Mouse (Mus musculus) heart, postnatal 0 days (tissue): ENCODE data around the gene Itfg1. TPM values are rescaled to one million over a fixed set of nuclear protein-coding genes. Genes with fewer than 3 reads are reported as not detected.

Source experiments
- ATAC-seq: fragments of 200-750 bp; cut with Nextera tagmentation; 2 replicates; pipeline ENCODE4 v1.8.0; 2017; ENCODE audit warnings: low read depth, moderate number of reproducible peaks, moderate library complexity; ENCODE audit not compliant: insufficient read depth
- DNase-seq: peaks from one replicate; pipeline ENCODE4 v3.0.0-alpha.2; 2016; ENCODE audit warnings: low spot score
- H3K27ac ChIP-seq: fragments of 300-500 bp; sonication (generic); 2 replicates; pipeline ENCODE4 v1.5.1; 2014; ENCODE audit warnings: low read depth, mild to moderate bottlenecking
- H3K27me3 ChIP-seq: fragments of 300-500 bp; sonication (generic); 2 replicates; pipeline ENCODE4 v1.6.1; 2014; ENCODE audit warnings: low read length, mixed read lengths; ENCODE audit not compliant: control insufficient read depth, insufficient read depth
- H3K36me3 ChIP-seq: fragments of 300-500 bp; sonication (generic); replicated peaks from 2 replicates; pipeline ENCODE4 v1.6.1; 2014; ENCODE audit warnings: low read length, mixed read lengths; ENCODE audit not compliant: control insufficient read depth, insufficient read depth
- H3K4me1 ChIP-seq: fragments of 300-500 bp; sonication (generic); 2 replicates; pipeline ENCODE4 v1.6.1; 2014; ENCODE audit warnings: antibody characterized with exemption; ENCODE audit not compliant: control insufficient read depth, insufficient read depth
- H3K4me2 ChIP-seq: fragments of 300-500 bp; sonication (generic); 2 replicates; pipeline ENCODE4 v1.6.1; 2014; ENCODE audit warnings: low read depth, mild to moderate bottlenecking, low read length, moderate library complexity
- H3K4me3 ChIP-seq: fragments of 300-500 bp; sonication (generic); 2 replicates; pipeline ENCODE4 v1.5.1; 2014; ENCODE audit warnings: low read depth, low read length
- H3K9ac ChIP-seq: fragments of 300-500 bp; sonication (generic); replicated peaks from 2 replicates; pipeline ENCODE4 v1.6.1; 2014; ENCODE audit warnings: low read depth, low read length, mixed read lengths
- H3K9me3 ChIP-seq: fragments of 300-500 bp; sonication (generic); replicated peaks from 2 replicates; pipeline ENCODE4 v1.6.1; 2016; ENCODE audit warnings: low read length; ENCODE audit not compliant: control insufficient read depth
- CTCF ChIP-seq: IDR thresholded peaks from 2 replicates; pipeline ENCODE4 v1.5.1; 2016; ENCODE audit warnings: antibody characterized with exemption, control low read depth, low read depth
- EP300 ChIP-seq: IDR thresholded peaks from 2 replicates; pipeline ENCODE4 v1.6.1; 2016; ENCODE audit warnings: antibody characterized with exemption, low read depth
- WGBS: fragments of 180-500 bp; shearing (Covaris S2); extraction: QIAGEN DNeasy Blood & Tissue Kit; methylation state at CpG from one replicate; pipeline ENCODE4 v1.1.7; 2014; 5-methylcytosine and 5-hydroxymethylcytosine counted together
- polyA plus RNA-seq: library from polyadenylated mRNA; unstranded; fragments of >200 nt; fragmentation: Nextera tagmentation; extraction: Ambion mirVana; gene quantifications from 2 replicates; pipeline ENCODE4 v1.2.1, GENCODE M21; 2015
- total RNA-seq: library from RNA; depleted of rRNA; stranded (reverse); fragments of >200 nt; gene quantifications from 2 replicates; pipeline ENCODE4 v1.2.3, GENCODE M21; 2014; ENCODE audit warnings: low replicate concordance

The Itfg1 gene
- total and polyA plus RNA-seq, 2 experiments from 2014 or later, result 53.8 to 60.1 TPM

DNA sequence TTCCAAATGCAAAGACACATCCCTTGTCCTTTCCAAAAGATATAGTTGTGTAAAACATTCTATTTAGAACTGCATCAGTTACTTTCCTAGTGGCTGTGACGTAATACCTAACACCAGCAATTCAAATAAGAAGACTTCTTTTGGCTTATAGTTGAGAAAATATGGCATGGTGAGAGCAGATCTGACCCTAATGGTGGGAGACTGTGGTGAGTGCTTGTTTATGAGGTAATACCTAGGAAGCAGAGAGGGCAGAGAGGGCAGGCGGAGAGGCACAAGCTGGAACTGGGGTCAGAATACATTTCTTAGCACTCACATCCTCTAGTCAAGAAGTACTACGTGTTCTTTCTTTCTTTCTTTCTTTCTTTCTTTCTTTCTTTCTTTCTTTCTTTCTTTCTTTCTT is 52.4 kb downstream of the Itfg1 start:
- no peaks in the 10 kb centered on the region for H3K4me1 ChIP-seq
- WGBS, result 98% methylated on average over 3 of the region's 3 CpGs
- no peak overlapping the region for H3K9ac ChIP-seq
- DNase-seq (no peak), ATAC-seq (no peak)
- H3K9me3 ChIP-seq, result no peaks in the 10 kb centered on the region
- TF ChIP-seq CTCF (no peak), EP300 (no peak)
- no peaks in the 10 kb centered on the region for H3K36me3 ChIP-seq
- no peak overlapping the region for H3K27ac ChIP-seq
- no peaks in the 10 kb centered on the region for H3K27me3 ChIP-seq
- H3K4me3 ChIP-seq, result no peak overlapping the region
- H3K4me2 ChIP-seq, result no peak overlapping the region

DNA sequence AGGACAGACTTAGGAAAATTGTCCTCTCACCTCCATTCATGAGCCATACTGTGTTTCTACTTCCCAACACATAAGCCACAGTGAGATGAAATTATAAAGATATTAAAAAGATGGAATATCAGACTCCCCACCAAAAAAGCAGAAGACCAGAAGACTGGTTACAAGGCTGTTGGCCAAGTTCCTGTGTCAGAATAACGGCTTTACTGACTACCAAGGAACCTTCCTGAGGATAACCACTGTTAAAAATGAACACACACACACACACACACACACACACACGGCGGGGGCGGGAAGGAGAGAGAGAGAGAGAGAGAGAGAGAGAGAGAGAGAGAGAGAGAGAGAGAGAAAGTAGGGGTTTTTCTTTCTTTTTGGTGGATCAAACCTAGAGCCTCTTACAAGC is 52.8 kb downstream of the Itfg1 start:
- ATAC-seq, result no peak

DNA sequence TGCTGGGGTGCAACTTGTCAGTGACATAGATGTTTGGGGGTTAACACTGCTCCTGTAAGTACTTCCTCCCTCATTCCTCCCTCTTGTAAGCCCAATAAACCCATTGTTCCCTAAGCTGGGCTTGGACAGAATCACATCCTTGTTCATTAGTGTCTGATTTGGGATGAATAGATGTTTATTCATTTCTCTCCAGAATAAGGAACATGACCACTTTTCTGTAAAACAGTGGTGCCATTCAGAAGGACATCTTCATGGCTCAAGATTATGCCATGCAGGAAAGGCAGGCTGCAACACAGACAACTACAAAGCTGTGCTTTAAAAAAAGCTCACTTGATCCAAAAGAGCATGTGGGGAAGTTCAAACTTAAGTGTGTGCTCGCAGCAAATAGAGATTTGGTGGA is 55.2 kb downstream of the Itfg1 start:
- H3K4me2 ChIP-seq, result no peak overlapping the region
- WGBS, result 75% methylated on average over 1 of the region's 1 CpGs
- no peaks in the 10 kb centered on the region for H3K9me3 ChIP-seq
- H3K27me3 ChIP-seq, result no peaks in the 10 kb centered on the region
- ATAC-seq (no peak), DNase-seq (no peak)
- H3K27ac ChIP-seq, result no peak overlapping the region
- no peak for TF ChIP-seq CTCF
- no peak for TF ChIP-seq EP300
- no peak overlapping the region for H3K4me3 ChIP-seq
- no peak overlapping the region for H3K9ac ChIP-seq
- H3K4me1 ChIP-seq, result no peaks in the 10 kb centered on the region
- no peaks in the 10 kb centered on the region for H3K36me3 ChIP-seq

More for the DNA sequence above, 52.8 kb downstream of the Itfg1 start:
- Histone ChIP-seq H3K27me3 (no peaks in the 10 kb centered on the region), H3K4me1 (no peaks in the 10 kb centered on the region), H3K4me2 (no peak overlapping the region), H3K9ac (no peak overlapping the region), H3K27ac (no peak overlapping the region), H3K4me3 (no peak overlapping the region), H3K9me3 (no peaks in the 10 kb centered on the region), H3K36me3 (no peaks in the 10 kb centered on the region)
- DNase-seq, result no peak
- TF ChIP-seq EP300 (no peak), CTCF (no peak)
- 80% methylated on average over 3 of the region's 4 CpGs for WGBS

DNA sequence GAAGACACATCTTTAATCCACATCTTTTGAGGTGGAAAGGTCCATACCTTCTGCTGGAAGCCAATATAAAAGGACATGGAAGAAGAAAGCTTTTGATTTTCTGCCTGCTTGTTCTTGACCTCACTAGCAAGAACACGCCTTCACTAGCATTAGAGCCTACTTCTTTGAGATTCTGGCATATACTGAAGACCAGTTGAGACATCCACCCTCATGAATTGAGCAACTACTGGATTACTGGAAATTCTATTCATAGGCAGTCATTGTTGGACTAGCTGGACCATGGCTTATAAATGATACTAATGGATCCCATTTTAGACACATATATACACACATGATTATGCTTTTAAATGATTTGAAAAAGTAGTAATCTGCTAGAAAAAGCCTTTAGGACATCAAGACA is 56.9 kb downstream of the Itfg1 start:
- H3K27me3 ChIP-seq, result no peaks in the 10 kb centered on the region
- no peak overlapping the region for H3K27ac ChIP-seq
- H3K36me3 ChIP-seq, result no peaks in the 10 kb centered on the region
- DNase-seq (no peak), ATAC-seq (no peak)
- H3K4me3 ChIP-seq, result no peak overlapping the region
- H3K4me2 ChIP-seq, result no peak overlapping the region
- TF ChIP-seq CTCF, result no peak
- no peak for TF ChIP-seq EP300
- 85% methylated on average over 1 of the region's 1 CpGs for WGBS
- no peak overlapping the region for H3K9ac ChIP-seq
- H3K4me1 ChIP-seq, result no peaks in the 10 kb centered on the region
- H3K9me3 ChIP-seq, result no peaks in the 10 kb centered on the region

DNA sequence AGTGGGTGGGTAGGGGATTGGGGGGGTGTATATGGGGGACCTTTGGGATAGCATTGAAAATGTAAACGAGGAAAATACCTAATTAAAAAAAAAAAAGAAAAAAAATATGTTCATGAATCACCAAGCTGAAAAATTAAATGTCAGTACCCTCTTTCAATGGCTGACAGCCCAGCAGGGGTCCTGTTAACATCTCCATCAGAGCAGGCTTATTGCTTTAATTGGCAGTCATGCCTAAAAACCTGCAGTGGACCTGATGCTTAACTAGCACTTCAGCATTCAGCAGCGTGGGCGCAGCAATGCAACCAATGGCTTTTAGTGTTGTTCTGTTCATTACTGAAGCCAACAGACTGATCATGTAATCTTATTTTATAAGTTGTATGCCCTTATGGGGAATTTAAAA is 60.6 kb downstream of the Itfg1 start:
- no peak for DNase-seq

DNA sequence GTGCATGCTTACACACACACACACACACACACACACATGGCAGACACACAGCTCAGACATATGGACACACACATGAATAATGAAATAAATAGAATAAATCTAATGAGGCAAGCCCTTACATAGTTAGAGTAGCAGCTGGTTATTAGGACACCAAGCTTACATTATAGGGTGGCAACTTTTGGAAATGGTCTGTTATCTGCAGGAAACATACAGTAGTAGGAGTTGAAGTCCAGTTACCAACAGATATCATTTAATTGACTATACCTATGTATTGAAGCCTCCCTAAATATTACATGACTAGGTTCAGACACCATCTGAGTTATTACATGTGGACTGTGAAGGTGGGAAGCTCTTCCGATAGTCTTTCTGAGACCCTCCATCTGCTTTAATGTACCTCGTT is 95.7 kb downstream of the Itfg1 start:
- WGBS, result 97% methylated on average over 2 of the region's 2 CpGs
- TF ChIP-seq CTCF, result no peak
- TF ChIP-seq EP300, result no peak

More for the DNA sequence above, 60.6 kb downstream of the Itfg1 start:
- Histone ChIP-seq H3K27me3 (no peaks in the 10 kb centered on the region), H3K4me3 (no peak overlapping the region), H3K9me3 (no peaks in the 10 kb centered on the region), H3K27ac (no peak overlapping the region), H3K9ac (no peak overlapping the region), H3K36me3 (no peaks in the 10 kb centered on the region; the same call in 1 of the 2 replicates), H3K4me2 (no peak overlapping the region), H3K4me1 (no peaks in the 10 kb centered on the region)
- TF ChIP-seq EP300 (no peak), CTCF (no peak)
- WGBS, result 92% methylated on average over 3 of the region's 3 CpGs
- no peak for ATAC-seq

More for the DNA sequence above, 95.7 kb downstream of the Itfg1 start:
- no peak overlapping the region for H3K4me2 ChIP-seq
- no peaks in the 10 kb centered on the region for H3K4me1 ChIP-seq
- no peaks in the 10 kb centered on the region for H3K9me3 ChIP-seq
- no peak overlapping the region for H3K9ac ChIP-seq
- H3K27ac ChIP-seq, result no peak overlapping the region
- H3K27me3 ChIP-seq, result no peaks in the 10 kb centered on the region
- ATAC-seq (no peak), DNase-seq (no peak)
- H3K36me3 ChIP-seq, result peaks cover 9% of the 10 kb centered on the region; the same call in 1 of the 2 replicates
- H3K4me3 ChIP-seq, result no peak overlapping the region
